Mouse (Mus musculus) left cerebral cortex, adult 6 months (tissue): ENCODE measurements around the gene Slc16a14. TPM values are rescaled to one million over a fixed set of nuclear protein-coding genes. Genes with fewer than 3 reads are reported as not detected.

Source experiments
- long read RNA-seq, 2 experiments: library from polyadenylated mRNA; unstranded; transcript quantifications; one replicate each; pipeline ENCODE4 v2.0.0; 2019 to 2020
- polyA plus RNA-seq: library from polyadenylated mRNA; unstranded; fragments of <200 nt; fragmentation: Nextera tagmentation; gene quantifications from 2 replicates; pipeline ENCODE4 v1.2.3, GENCODE M21; 2021

The Slc16a14 gene
- 4.5 and 6.3 TPM in 2 replicates for polyA plus RNA-seq
- long read RNA-seq, experiment 1, transcript Slc16a14-201 (5 exons, 3,207 nt): major isoform, 10 of 13 reads
- long read RNA-seq, experiment 1, partial matches to known transcripts: 2 of 13 reads
- long read RNA-seq, experiment 1, other reads (novel, unspliced or antisense): 1 of 13 reads
- long read RNA-seq, experiment 2, transcript Slc16a14-201 (5 exons, 3,207 nt): major isoform, 5 of 11 reads
- long read RNA-seq, experiment 2, partial matches to known transcripts: 0 of 11 reads
- long read RNA-seq, experiment 2, other reads (novel, unspliced or antisense): 6 of 11 reads

DNA sequence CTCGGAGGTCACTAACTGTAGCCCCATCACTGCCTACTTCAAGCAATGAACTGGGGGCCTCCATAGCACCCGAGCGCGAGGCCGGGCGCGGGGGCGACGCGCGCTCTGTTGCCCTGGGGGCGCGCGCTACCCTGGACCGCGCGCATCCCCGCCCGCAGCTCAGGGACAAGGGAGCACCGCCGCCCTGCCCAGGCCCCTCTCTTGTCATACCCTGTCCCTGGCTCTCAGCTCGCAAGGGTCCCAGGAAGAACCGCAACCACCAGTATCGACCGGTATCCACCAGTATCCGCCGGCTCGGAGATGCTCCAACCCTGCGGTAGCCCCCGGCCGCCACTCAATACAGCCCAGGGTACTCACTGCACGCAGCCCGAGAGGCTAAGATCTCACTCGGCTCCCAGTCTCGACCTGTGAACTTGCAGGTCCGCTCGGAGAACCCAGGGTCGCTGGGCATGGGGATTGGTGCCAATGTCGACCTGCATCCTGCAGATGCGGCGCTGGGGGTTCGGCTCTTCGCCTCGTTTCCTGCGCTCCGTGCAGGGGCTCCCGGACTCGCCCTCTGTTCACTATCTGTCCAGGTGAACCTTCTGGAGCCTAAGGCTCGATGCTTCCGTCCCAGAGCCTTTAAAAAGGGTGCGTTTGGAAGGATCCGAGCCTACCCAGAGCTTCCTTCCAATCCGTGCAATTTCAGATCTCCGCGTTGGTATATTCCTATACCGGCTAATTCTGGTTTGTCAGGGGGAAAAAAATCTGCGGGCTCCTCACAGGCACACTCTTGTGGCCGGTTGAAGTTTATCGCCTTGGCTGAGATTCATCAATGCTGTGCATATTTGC lies at the start of gene Slc16a14:
TSS of gene Slc16a14 (minus strand) at position 632 of the 831 bp plus-strand sequence.

Other genes with a start within 250 kb of the Slc16a14 start
- gene Dner, start 238.9 kb downstream of the Slc16a14 start, polyA plus RNA-seq: 75.0 and 87.5 TPM in 2 replicates
- 12.3 and 15.0 TPM in 2 replicates for gene Fbxo36, start 95.3 kb downstream of the Slc16a14 start, polyA plus RNA-seq
- 9.1 and 12.9 TPM in 2 replicates for gene Trip12, start 94.6 kb downstream of the Slc16a14 start, polyA plus RNA-seq
- not detected in 2 replicates for gene Gm10553, start 165.0 kb upstream of the Slc16a14 start, polyA plus RNA-seq
- not detected in 2 replicates for gene A530032D15Rik, start 174.7 kb upstream of the Slc16a14 start, polyA plus RNA-seq